Mouse (Mus musculus): ENCODE data around the gene Sel1l2.

- TF ChIP-seq CTCF (IDR thresholded peaks at IDR 0.05; ENCODE audit: extremely low read depth, insufficient read depth, low read length) = no peak
- no peak for TF ChIP-seq POLR2A (IDR thresholded peaks at IDR 0.05; ENCODE audit: extremely low read depth, insufficient read depth, low read length)
These were observed 49.6 kb upstream of the Sel1l2 start for GRCm38 (mm10) chr2:140439081-140439480.
